Mouse (Mus musculus) liver, adult 2 months (tissue): ENCODE measurements at regions not wholly inside any gene's neighbourhood (a gene's known extent, or its start where the extent isn't known, plus 50 kb on each side); places are given as distances from the start of the nearest gene placed in this dataset.

ENCODE experiments used
- CTCF ChIP-seq: fragments of 200-500 bp; IDR thresholded peaks from 2 replicates; pipeline ENCODE4 v1.5.1; 2011; ENCODE audit warnings: low read depth, low read length, control low read depth
- POLR2A ChIP-seq: fragments of 200-500 bp; IDR thresholded peaks from 2 replicates; pipeline ENCODE4 v1.6.1; 2011; ENCODE audit warnings: low read length, control low read depth; ENCODE audit not compliant: insufficient read depth; ENCODE audit errors: extremely low read depth

GRCm38 (mm10) chr17:58587946-58588345 lies 403.2 kb downstream of the Pdzph1 start:
- peak; percentile 15; the same call in 1 of the 2 replicates for TF ChIP-seq CTCF
- no peak for TF ChIP-seq POLR2A
